Mouse (Mus musculus) stomach, embryonic 15.5 days (tissue): ENCODE measurements around the gene Ptprb. TPM values are rescaled to one million over a fixed set of nuclear protein-coding genes. Genes with fewer than 3 reads are reported as not detected.

Experiments used
- ATAC-seq: fragments of 200-750 bp; cut with Nextera tagmentation; 2 replicates; pipeline ENCODE4 v1.8.0; 2017; ENCODE audit warnings: low read depth, moderate number of reproducible peaks, moderate TSS enrichment; ENCODE audit not compliant: insufficient read depth, low FRiP score
- H3K27ac ChIP-seq: fragments of 300-500 bp; sonication (generic); 2 replicates; pipeline ENCODE4 v1.5.1; 2015; ENCODE audit warnings: mild to moderate bottlenecking, inconsistent platforms
- H3K27me3 ChIP-seq: fragments of 300-500 bp; sonication (generic); replicated peaks from 2 replicates; pipeline ENCODE4 v1.6.1; 2015; ENCODE audit warnings: inconsistent platforms
- H3K36me3 ChIP-seq: fragments of 300-500 bp; sonication (generic); 2 replicates; pipeline ENCODE4 v1.6.1; 2015; ENCODE audit warnings: inconsistent platforms
- H3K4me1 ChIP-seq: fragments of 300-500 bp; sonication (generic); 2 replicates; pipeline ENCODE4 v1.6.1; 2015; ENCODE audit warnings: inconsistent platforms
- H3K4me2 ChIP-seq: fragments of 300-500 bp; sonication (generic); 2 replicates; pipeline ENCODE4 v1.6.1; 2015; ENCODE audit warnings: mild to moderate bottlenecking, inconsistent platforms
- H3K4me3 ChIP-seq: fragments of 300-500 bp; sonication (generic); replicated peaks from 2 replicates; pipeline ENCODE4 v1.5.1; 2015; ENCODE audit warnings: inconsistent platforms
- H3K9ac ChIP-seq: fragments of 300-500 bp; sonication (generic); 2 replicates; pipeline ENCODE4 v1.6.1; 2015; ENCODE audit warnings: inconsistent platforms
- H3K9me3 ChIP-seq: fragments of 300-500 bp; sonication (generic); 2 replicates; pipeline ENCODE4 v1.6.1; 2016; ENCODE audit warnings: inconsistent platforms
- WGBS: fragments of 180-500 bp; shearing (Covaris S2); methylation state at CpG from one replicate; pipeline ENCODE4 v1.1.7; 2015; 5-methylcytosine and 5-hydroxymethylcytosine counted together
- polyA plus RNA-seq: library from polyadenylated mRNA; unstranded; fragments of >200 nt; fragmentation: Nextera tagmentation; extraction: Ambion mirVana; gene quantifications from 2 replicates; pipeline ENCODE4 v1.2.1, GENCODE M21; 2015

Ptprb gene
- polyA plus RNA-seq, 1 experiment from 2014 or later, result 4.2 TPM

DNA sequence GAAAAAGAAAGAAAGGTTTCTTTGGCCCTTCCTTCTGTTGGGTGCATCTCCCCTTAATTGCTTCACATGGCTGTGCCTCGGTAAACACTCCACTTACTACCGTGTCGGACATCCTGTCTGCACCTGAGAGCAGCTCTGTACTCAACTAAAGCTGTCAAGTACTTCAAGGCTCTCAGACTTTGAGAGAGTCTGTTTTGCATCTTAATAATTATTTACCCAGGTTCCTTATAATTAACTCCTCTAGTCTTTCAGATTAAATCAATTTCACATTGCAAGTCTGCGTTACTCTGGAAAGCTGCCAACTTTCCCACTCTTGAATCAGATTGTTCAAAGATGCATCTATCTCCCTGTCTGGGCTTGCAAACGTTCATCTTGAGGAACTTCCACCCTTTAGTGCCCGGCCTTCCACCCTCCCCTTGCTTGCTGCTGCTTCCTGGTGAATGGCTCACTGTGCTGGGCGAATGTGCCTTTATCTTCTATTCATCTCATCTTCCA is 111.1 kb downstream of the Ptprb start:
- Histone ChIP-seq H3K9me3 (no peaks in the 10 kb centered on the region), H3K4me3 (no peak overlapping the region), H3K4me1 (no peaks in the 10 kb centered on the region), H3K27ac (no peak overlapping the region), H3K36me3 (no peaks in the 10 kb centered on the region), H3K9ac (no peak overlapping the region), H3K27me3 (no peaks in the 10 kb centered on the region), H3K4me2 (no peak overlapping the region)
- ATAC-seq, result no peak
- WGBS, result 31% methylated on average over 7 of the region's 7 CpGs

DNA sequence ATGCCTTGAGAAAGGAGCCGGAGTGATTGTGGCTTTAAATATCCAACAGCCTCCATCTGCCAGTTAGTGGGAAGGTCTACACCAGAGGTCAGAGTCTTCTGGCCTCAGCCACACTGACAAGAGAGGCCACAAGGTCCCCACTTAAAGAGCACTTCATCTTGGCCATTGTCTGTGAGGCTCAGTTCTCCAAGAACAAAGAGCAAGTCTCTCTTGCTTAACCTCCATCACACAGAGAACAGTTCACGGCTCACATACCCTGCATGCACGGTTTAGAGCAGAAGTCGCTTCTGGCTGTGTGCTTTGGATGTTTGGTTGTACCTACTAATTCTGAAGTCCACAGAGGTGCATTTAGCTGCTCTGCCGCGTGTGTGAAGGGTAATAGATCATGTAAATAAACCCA is 113.5 kb downstream of the Ptprb start:
- no peaks in the 10 kb centered on the region for H3K4me1 ChIP-seq
- no peaks in the 10 kb centered on the region for H3K27me3 ChIP-seq
- no peak for ATAC-seq
- H3K36me3 ChIP-seq, result no peaks in the 10 kb centered on the region
- H3K4me2 ChIP-seq, result no peak overlapping the region
- H3K9me3 ChIP-seq, result no peaks in the 10 kb centered on the region
- no peak overlapping the region for H3K4me3 ChIP-seq
- H3K27ac ChIP-seq, result no peak overlapping the region
- WGBS, result 44% methylated on average over 6 of the region's 6 CpGs
- H3K9ac ChIP-seq, result no peak overlapping the region

DNA sequence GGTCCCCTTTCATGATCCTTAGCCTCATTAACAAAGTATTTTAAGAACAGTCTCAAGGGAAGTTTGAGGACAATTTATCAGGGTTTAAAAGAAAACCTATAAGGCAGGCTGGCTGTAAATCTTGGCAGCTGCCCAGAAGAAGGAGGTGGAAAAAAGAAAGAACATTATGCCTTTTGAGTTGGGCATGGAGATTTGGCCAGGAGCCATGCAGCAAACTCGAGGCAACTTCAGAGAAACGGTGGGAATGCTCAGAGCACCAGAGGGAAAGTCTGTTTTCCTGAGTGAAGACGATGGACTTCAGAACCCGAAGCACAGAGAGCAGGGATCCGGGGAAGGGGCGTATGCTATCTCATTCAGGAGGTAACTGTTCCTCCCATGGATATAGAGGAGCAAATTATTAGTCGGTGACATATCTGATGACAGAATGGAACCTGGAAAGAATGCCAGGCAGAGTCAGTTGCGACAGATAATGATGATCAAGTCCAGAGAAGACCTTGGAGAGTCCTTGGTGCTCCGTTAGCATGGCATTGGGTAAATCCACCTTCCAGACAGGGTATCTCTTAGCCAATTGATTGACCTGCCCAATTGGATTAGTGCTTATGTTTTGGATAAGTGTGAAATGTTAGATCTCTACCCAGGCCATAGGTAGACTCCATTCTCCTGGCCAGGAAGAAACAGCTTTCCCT is 118.6 kb downstream of the Ptprb start:
- Histone ChIP-seq H3K36me3 (no peaks in the 10 kb centered on the region), H3K4me1 (no peaks in the 10 kb centered on the region), H3K9ac (no peak overlapping the region), H3K4me3 (no peak overlapping the region), H3K4me2 (no peak overlapping the region), H3K27ac (no peak overlapping the region), H3K27me3 (no peaks in the 10 kb centered on the region), H3K9me3 (no peaks in the 10 kb centered on the region)
- WGBS, result 65% methylated on average over 9 of the region's 9 CpGs
- ATAC-seq, result no peak

DNA sequence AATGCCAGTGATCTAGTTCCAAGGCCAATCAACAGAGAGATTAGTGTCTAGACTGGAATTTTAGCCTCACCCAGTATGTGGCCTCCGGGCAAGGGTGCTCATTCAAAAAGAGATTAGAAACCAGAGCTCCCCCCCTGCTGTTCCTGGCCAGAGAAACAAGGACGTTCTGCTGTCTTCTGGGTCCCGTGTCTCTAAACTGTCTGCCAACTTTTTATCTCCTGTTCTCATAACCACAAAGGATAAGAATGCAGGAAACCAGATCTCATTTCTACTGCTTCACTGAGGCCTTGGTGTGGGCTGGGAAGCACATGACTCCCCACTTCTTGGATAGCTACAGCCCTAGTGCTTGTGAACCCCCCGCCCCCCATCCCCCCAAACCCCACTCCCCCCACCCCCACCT is 119.3 kb downstream of the Ptprb start:
- H3K27ac ChIP-seq, result no peak overlapping the region
- ATAC-seq, result no peak
- no peak overlapping the region for H3K4me3 ChIP-seq
- H3K9ac ChIP-seq, result no peak overlapping the region
- no peaks in the 10 kb centered on the region for H3K36me3 ChIP-seq
- 38% methylated on average over 4 of the region's 4 CpGs for WGBS
- H3K4me1 ChIP-seq, result no peaks in the 10 kb centered on the region
- H3K27me3 ChIP-seq, result no peaks in the 10 kb centered on the region
- no peak overlapping the region for H3K4me2 ChIP-seq
- no peaks in the 10 kb centered on the region for H3K9me3 ChIP-seq

DNA sequence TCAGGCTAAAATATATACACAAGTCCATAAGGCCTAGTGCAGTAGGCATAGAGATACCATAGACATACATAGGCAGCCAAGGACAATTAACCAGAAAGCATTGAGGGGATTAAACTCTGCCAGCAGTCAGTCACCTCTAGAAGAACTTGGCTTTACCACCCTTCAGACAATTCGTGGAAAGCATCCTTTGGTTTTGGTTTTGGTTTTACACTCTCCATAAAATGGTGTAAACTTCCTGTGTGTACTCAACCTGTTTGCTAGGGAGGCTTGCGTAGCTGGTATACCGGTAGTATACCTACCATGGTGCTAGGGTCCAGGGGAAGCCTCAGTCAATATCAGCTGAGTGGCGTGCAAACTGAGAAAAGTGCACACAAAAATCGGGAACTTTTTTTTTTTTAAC is 121.0 kb downstream of the Ptprb start:
- Histone ChIP-seq H3K4me2 (no peak overlapping the region), H3K4me3 (no peak overlapping the region), H3K9ac (no peak overlapping the region), H3K4me1 (no peaks in the 10 kb centered on the region), H3K27ac (no peak overlapping the region), H3K9me3 (no peaks in the 10 kb centered on the region), H3K36me3 (no peaks in the 10 kb centered on the region), H3K27me3 (no peaks in the 10 kb centered on the region)
- 68% methylated on average over 5 of the region's 5 CpGs for WGBS
- no peak for ATAC-seq

DNA sequence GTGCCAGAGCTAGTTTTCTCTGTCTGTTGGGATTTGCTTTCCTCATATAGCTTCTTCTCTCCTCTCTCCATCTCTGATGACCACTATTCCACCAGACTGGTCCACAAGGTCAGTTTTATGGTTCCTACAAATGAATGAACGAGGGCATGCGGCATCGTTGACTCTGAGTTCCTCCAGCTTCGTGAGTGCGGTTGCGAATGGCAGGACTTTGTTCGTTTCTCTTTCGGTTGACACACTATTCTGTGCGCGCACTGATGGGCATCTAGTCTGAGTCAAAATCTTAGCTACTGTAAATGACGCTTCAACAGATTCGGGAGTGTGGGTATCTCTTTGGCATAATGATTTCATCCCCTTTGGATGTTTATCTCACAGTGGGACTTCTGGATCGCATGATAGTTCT is 121.6 kb downstream of the Ptprb start:
- Histone ChIP-seq H3K27ac (no peak overlapping the region), H3K36me3 (no peaks in the 10 kb centered on the region), H3K4me3 (no peak overlapping the region), H3K4me2 (no peak overlapping the region), H3K4me1 (no peaks in the 10 kb centered on the region), H3K9me3 (no peaks in the 10 kb centered on the region), H3K27me3 (no peaks in the 10 kb centered on the region), H3K9ac (no peak overlapping the region)
- WGBS, result 86% methylated on average over 13 of the region's 13 CpGs
- ATAC-seq, result no peak

DNA sequence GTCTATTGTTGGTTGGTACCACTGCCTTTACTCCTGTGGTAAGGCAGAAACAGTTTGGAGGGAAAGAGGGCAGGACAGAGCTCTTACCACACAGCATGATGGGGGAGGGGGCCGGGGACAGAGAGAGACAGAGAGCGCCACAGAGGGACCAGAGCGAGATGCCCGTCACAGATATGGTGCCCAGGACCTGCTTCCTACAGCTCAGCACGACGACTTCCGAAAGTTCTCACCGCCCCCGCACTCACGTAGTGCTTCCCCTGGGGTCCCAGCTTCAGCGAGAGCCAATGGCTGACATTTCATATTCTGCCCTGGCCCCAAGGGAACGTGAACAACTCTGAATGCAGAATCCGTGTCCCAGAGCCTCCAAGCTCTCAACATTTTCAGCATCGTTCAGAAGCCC is 122.2 kb downstream of the Ptprb start:
- 29% methylated on average over 14 of the region's 14 CpGs for WGBS
- Histone ChIP-seq H3K9ac (no peak overlapping the region), H3K27ac (no peak overlapping the region), H3K9me3 (no peaks in the 10 kb centered on the region), H3K4me1 (no peaks in the 10 kb centered on the region), H3K27me3 (no peaks in the 10 kb centered on the region), H3K4me3 (peak overlapping the region; percentile 11; the same call in 1 of the 2 replicates), H3K4me2 (peak overlapping the region; percentile 17; the same call in 1 of the 2 replicates), H3K36me3 (no peaks in the 10 kb centered on the region)
- ATAC-seq, result no peak

DNA sequence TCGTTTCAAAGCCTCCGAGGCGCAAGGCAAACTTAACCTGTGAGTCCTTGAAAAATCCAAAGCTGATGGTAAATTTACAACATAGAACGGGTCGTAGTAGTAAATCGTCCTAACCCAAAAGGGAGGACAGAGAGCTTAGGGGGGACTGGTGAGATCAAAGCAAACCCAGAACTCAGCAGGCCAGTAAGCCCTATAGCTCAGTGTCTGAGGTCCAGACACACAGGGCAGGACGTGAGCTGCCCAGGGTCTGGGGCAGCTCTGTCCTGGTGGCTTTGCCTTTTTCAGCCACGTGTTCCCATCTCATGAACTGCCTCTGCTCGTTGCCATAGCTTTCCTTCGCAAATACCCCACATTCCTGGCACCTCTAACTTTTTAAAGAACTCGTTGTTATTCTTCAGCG is 122.7 kb downstream of the Ptprb start:
- H3K4me3 ChIP-seq, result peak overlapping the region; percentile 11; the same call in 1 of the 2 replicates
- H3K9ac ChIP-seq, result no peak overlapping the region
- ATAC-seq, result no peak
- no peaks in the 10 kb centered on the region for H3K36me3 ChIP-seq
- H3K9me3 ChIP-seq, result no peaks in the 10 kb centered on the region
- H3K27ac ChIP-seq, result no peak overlapping the region
- 51% methylated on average over 12 of the region's 12 CpGs for WGBS
- no peaks in the 10 kb centered on the region for H3K27me3 ChIP-seq
- H3K4me1 ChIP-seq, result no peaks in the 10 kb centered on the region
- H3K4me2 ChIP-seq, result peak overlapping the region; percentile 17; the same call in 1 of the 2 replicates

DNA sequence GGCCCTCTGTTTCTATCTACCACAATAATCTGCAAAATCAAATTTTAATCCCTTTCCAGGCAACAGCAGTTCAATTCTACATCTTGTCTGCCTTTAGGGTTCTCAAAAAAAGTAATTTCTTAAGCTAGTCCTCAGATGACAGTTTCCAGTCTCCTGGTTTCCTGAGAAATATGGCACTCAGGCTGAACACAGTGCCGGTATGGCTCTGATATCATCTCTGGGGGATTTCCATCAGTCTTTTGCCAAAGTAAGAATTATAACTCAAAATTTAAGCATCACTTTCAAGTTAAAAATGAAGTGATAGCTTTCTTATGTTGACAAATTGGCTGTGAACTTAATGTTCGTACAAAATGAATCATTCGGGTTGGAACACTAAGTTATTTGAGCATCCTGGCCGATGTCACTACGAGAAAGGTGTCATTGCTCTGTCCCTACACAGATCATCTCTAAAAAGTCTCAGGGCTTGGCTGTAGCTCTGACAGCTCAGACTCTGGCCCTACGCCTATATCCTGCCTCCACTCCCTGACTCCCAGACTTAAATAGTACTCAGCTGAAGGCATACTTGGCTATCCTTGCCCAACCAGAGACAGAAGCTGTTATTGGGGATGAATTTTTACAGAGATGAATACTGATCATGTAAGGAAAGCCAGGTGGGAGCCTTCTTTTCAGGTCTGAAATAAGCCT is 127.6 kb downstream of the Ptprb start:
- Histone ChIP-seq H3K36me3 (no peaks in the 10 kb centered on the region), H3K27me3 (no peaks in the 10 kb centered on the region), H3K4me1 (no peaks in the 10 kb centered on the region), H3K9ac (no peak overlapping the region), H3K9me3 (no peaks in the 10 kb centered on the region), H3K4me2 (no peak overlapping the region), H3K4me3 (no peak overlapping the region), H3K27ac (no peak overlapping the region)
- ATAC-seq, result no peak
- WGBS, result 81% methylated on average over 6 of the region's 6 CpGs

DNA sequence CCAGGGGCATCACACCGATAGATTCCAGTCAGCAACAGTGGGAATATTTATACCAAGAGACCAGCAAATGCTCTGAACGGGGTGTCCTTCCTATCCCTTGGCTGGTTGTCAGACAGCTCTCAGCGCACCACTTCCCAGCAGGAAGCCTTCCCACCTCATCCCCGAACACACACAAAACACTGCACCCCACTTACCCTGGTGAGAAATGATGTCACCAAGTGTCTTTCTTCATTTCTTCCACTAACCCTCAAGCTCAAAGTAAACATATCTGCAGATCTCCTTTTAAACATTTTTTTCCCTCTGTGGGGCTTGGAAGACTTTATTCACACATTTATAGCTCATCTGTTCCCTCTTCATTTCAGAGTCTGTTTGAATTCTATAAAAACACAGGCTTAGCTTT is 128.4 kb downstream of the Ptprb start:
- H3K27me3 ChIP-seq, result no peaks in the 10 kb centered on the region
- H3K4me3 ChIP-seq, result no peak overlapping the region
- WGBS, result 37% methylated on average over 4 of the region's 4 CpGs
- no peak overlapping the region for H3K9ac ChIP-seq
- H3K36me3 ChIP-seq, result no peaks in the 10 kb centered on the region
- H3K4me2 ChIP-seq, result no peak overlapping the region
- no peak for ATAC-seq
- H3K9me3 ChIP-seq, result no peaks in the 10 kb centered on the region
- no peak overlapping the region for H3K27ac ChIP-seq
- no peaks in the 10 kb centered on the region for H3K4me1 ChIP-seq

DNA sequence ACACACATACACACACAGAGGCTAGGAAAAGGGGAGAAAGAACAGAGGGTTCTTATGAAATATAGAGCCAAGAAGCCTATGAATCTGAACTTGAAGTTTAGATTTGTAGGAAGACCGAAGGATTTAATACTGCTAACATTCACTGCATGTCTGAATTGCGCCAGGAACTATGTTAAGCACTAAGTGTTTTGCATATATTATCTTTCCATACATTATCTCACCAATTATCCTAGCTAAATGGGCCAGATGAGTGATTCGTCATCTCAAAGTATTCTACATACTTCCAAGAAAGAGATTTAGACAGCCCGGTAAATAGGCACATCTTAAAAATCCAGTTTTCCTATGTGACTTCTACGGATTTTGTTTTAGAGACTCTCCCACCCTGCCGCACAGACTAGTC is 129.7 kb downstream of the Ptprb start:
- H3K36me3 ChIP-seq, result no peaks in the 10 kb centered on the region
- no peak overlapping the region for H3K4me3 ChIP-seq
- H3K27me3 ChIP-seq, result no peaks in the 10 kb centered on the region
- no peak for ATAC-seq
- H3K4me2 ChIP-seq, result no peak overlapping the region
- no peaks in the 10 kb centered on the region for H3K9me3 ChIP-seq
- no peak overlapping the region for H3K9ac ChIP-seq
- no peaks in the 10 kb centered on the region for H3K4me1 ChIP-seq
- 91% methylated on average over 6 of the region's 6 CpGs for WGBS
- no peak overlapping the region for H3K27ac ChIP-seq

DNA sequence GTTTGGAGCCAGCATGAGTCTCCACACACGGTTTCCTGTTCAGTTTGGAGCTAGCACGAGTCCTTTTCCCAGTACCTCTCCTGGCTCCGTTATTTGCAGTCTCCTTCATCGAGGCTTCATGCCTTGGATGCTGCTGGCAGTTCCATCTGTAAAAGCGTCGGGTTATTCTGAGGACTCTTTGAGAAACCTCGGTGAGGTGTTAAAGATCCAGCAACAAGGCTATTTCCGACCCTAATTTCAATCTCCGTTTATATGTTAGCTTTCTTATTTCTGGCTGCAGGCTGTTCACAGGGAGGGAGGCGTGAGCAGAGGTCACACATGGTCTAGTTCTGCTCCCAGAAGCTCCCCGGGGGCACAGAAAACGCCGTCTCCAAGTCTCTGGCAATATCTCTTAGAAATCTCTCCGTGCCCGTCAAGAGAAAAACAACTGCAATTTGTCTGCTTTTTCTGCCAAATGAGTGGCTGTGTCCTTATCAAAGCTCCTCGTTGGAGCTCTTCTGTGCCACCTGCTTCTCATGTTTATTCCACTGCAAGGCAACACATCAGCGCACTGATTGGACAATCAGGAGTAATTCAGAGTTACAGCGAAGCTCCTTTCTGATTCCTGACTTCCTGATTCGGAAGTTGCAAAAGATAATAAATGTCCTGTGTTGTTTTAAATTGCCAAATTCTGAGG is 132.5 kb downstream of the Ptprb start:
- 57% methylated on average over 19 of the region's 19 CpGs for WGBS
- Histone ChIP-seq H3K27ac (no peak overlapping the region), H3K36me3 (no peaks in the 10 kb centered on the region), H3K4me2 (no peak overlapping the region), H3K27me3 (no peaks in the 10 kb centered on the region), H3K9ac (no peak overlapping the region), H3K9me3 (no peaks in the 10 kb centered on the region), H3K4me1 (no peaks in the 10 kb centered on the region), H3K4me3 (no peak overlapping the region)
- no peak for ATAC-seq
